Mouse (Mus musculus) kidney, postnatal 0 days (tissue): ENCODE results near the gene Gria4. TPM values are rescaled to one million over a fixed set of nuclear protein-coding genes. Genes with fewer than 3 reads are reported as not detected.
"Not testable (repeated sequence)": the region's sequence is repeated elsewhere in the genome, so short reads cannot be mapped to it uniquely, and the experiment has no call there.

ENCODE experiments used
- ATAC-seq: fragments of 200-750 bp; cut with Nextera tagmentation; replicated peaks from 2 replicates; pipeline ENCODE4 v1.8.0; 2017; ENCODE audit warnings: low read depth, moderate number of reproducible peaks, moderate TSS enrichment, moderate library complexity; ENCODE audit not compliant: low FRiP score
- DNase-seq: peaks from one replicate; pipeline ENCODE4 v3.0.0-alpha.2; 2016; ENCODE audit warnings: low spot score
- H3K27ac ChIP-seq: fragments of 300-500 bp; sonication (generic); 2 replicates; pipeline ENCODE4 v1.5.1; 2014; ENCODE audit warnings: mild to moderate bottlenecking
- H3K27me3 ChIP-seq: fragments of 300-500 bp; sonication (generic); 2 replicates; pipeline ENCODE4 v1.6.1; 2014; ENCODE audit warnings: low read length, mixed read lengths; ENCODE audit not compliant: insufficient read depth
- H3K36me3 ChIP-seq: fragments of 300-500 bp; sonication (generic); 2 replicates; pipeline ENCODE4 v1.6.1; 2014; ENCODE audit warnings: low read length, mixed read lengths; ENCODE audit not compliant: insufficient read depth
- H3K4me1 ChIP-seq: fragments of 300-500 bp; sonication (generic); replicated peaks from 2 replicates; pipeline ENCODE4 v1.6.1; 2014; ENCODE audit warnings: antibody characterized with exemption, low read length, mixed read lengths; ENCODE audit not compliant: insufficient read depth
- H3K4me2 ChIP-seq: fragments of 300-500 bp; sonication (generic); 2 replicates; pipeline ENCODE4 v1.6.1; 2014; ENCODE audit warnings: mild to moderate bottlenecking, low read length, moderate library complexity, mixed read lengths
- H3K4me3 ChIP-seq: fragments of 300-500 bp; sonication (generic); replicated peaks from 2 replicates; pipeline ENCODE4 v1.5.1; 2014; ENCODE audit warnings: low read depth, low read length
- H3K9ac ChIP-seq: fragments of 300-500 bp; sonication (generic); 2 replicates; pipeline ENCODE4 v1.6.1; 2014; ENCODE audit warnings: low read depth, low read length
- H3K9me3 ChIP-seq: fragments of 300-500 bp; sonication (generic); replicated peaks from 2 replicates; pipeline ENCODE4 v1.6.1; 2016; ENCODE audit warnings: low read length, inconsistent platforms, mixed read lengths
- CTCF ChIP-seq: IDR thresholded peaks from 2 replicates; pipeline ENCODE4 v1.5.1; 2016; ENCODE audit warnings: antibody characterized with exemption, low read depth, mild to moderate bottlenecking, moderate library complexity
- WGBS: fragments of 180-500 bp; shearing (Covaris S2); extraction: QIAGEN DNeasy Blood & Tissue Kit; methylation state at CpG from one replicate; pipeline ENCODE4 v1.1.7; 2014; 5-methylcytosine and 5-hydroxymethylcytosine counted together
- polyA plus RNA-seq: library from polyadenylated mRNA; unstranded; fragments of >200 nt; fragmentation: Nextera tagmentation; extraction: Ambion mirVana; gene quantifications from 2 replicates; pipeline ENCODE4 v1.2.1, GENCODE M21; 2015

Gene Gria4
- polyA plus RNA-seq = 6.3 and 6.4 TPM in 2 replicates

DNA sequence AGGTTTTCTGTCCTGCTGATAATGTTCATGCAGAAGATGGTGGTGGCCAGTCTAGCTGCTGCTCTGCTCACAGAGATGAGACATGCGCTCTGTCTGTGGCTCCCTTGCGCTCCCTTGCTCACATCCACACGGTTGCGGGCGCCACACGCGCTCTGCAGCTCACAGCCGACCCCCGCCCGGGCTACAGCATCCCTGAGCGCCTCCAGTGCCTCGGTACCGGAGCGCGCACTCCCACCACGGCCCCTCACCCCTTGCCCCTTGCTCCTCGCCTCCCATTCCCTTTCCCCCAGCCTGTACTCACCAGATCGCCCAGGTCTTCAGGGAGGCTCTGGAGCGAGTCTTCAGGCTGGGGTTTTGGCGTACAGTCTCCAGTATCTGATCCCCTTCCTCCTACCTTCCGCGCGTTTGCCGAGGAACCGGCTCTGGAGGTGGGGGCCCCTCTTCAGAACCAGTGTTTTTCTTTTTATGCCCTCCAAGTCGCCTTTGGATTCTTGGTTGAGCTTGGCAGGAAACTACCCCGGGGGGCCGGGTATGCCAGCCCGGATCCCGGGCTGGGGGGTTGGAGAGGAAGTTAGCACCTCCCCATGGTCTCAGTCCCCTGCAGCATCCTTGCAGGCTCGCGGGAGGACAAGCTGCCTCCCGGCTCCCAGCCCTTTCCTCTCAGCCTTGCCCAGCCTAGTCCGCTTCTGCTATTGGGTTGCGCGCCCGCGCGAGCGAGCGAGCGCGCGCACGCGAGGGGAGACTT is at the start of gene Gria4:
TSS of gene Gria4 (minus strand) at position 691 of the 745 bp plus-strand sequence.
- Histone ChIP-seq H3K4me3 (peak within 1 kb of the TSS; percentile 57), H3K36me3 (no peaks in the 10 kb centered on the region), H3K9ac (peak within 1 kb of the TSS; percentile 56), H3K27ac (peak within 1 kb of the TSS; percentile 67), H3K4me2 (peak within 1 kb of the TSS; percentile 86), H3K9me3 (no peaks in the 10 kb centered on the region), H3K4me1 (no peaks in the 10 kb centered on the region), H3K27me3 (no peaks in the 10 kb centered on the region)
- under 1% methylated on average over 46 of the region's 46 CpGs for WGBS
- ATAC-seq (peak; percentile 85), DNase-seq (peak; percentile 87)
- TF ChIP-seq CTCF = no peak

DNA sequence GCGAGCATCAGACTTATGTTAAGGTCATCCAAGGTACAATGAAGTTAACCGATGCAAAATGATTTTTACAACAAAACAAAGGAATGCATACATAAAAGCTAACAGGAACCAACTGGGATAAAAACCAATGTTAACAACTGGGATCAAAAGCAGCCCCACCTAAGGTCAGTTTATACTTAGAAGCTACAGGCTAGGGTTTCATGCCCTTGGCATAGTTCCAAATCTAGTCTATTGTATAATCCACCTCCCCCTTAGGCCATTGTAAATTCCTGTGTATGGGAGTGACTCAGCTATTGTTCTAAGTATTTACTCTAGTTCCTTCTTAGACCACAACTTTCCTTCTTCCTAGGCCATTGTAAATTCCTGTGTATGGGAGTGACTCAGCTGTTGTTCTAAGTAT is 14.9 kb upstream of the Gria4 start:
- not testable (repeated sequence) for DNase-seq, H3K27ac ChIP-seq, H3K4me2 ChIP-seq, H3K9me3 ChIP-seq, ATAC-seq, H3K36me3 ChIP-seq, H3K4me1 ChIP-seq, H3K27me3 ChIP-seq, H3K4me3 ChIP-seq, H3K9ac ChIP-seq
- WGBS = 65% methylated on average over 2 of the region's 2 CpGs

DNA sequence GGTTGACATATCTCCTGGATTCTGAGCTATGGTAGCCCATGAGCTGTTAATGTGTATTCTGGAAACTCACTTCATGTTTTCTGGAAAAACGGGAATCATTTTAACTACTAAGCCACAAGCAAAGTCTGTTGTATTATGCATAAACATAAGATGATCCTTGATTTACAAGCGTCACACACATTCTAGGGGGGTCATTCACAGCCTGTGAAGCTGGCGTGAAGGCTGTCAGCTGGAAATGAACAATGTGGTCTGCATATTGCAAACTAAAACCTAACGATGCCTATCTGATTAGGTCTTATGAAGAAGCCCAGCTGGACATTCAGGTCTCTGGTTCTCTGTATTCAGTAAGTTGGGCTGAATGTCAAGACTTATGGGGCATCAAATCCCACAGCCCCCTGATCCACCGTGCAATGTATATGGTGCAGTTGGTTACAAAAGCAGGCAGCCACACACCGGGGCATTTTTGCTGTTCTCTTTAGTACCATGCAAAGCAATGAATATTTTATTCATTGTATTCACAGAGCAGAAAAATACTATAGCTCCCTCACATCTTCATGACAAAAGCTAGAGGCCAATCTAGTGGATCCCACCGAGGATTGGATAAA is 7.2 kb upstream of the Gria4 start:
- no peaks in the 10 kb centered on the region for H3K27me3 ChIP-seq
- H3K4me1 ChIP-seq = no peaks in the 10 kb centered on the region
- no peaks in the 10 kb centered on the region for H3K9me3 ChIP-seq
- ATAC-seq = no peak
- 60% methylated on average over 7 of the region's 7 CpGs for WGBS
- H3K4me3 ChIP-seq = no peak overlapping the region
- no peak overlapping the region for H3K27ac ChIP-seq
- no peak for TF ChIP-seq CTCF
- no peak overlapping the region for H3K9ac ChIP-seq
- H3K36me3 ChIP-seq = no peaks in the 10 kb centered on the region
- no peak overlapping the region for H3K4me2 ChIP-seq
- DNase-seq = no peak

DNA sequence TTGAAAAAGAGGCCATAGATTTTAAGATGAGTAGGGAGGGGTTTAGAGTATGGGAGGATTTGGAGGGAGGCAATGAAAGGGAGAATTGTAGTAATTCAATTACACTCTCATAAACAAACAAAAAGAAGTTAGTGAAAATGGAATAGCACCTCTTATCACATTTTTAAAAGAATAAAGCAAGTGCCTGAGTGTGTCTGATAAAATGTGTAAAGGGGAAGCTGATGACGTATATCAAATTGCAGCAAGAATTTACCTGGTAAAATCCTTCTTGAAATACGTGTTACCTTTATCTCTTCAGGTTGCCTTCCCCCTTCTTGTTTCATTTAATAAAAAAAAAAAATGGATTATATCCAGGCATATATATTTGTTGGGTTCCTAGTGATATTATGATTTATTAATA is 1.4 kb upstream of the Gria4 start:
- ATAC-seq = no peak
- no peak for DNase-seq
- Histone ChIP-seq H3K9me3 (no peaks in the 10 kb centered on the region), H3K27ac (no peak overlapping the region), H3K4me1 (no peaks in the 10 kb centered on the region), H3K4me2 (no peak overlapping the region), H3K27me3 (no peaks in the 10 kb centered on the region), H3K36me3 (no peaks in the 10 kb centered on the region), H3K9ac (no peak overlapping the region), H3K4me3 (no peak overlapping the region)
- WGBS = 88% methylated on average over 2 of the region's 2 CpGs
- no peak for TF ChIP-seq CTCF

DNA sequence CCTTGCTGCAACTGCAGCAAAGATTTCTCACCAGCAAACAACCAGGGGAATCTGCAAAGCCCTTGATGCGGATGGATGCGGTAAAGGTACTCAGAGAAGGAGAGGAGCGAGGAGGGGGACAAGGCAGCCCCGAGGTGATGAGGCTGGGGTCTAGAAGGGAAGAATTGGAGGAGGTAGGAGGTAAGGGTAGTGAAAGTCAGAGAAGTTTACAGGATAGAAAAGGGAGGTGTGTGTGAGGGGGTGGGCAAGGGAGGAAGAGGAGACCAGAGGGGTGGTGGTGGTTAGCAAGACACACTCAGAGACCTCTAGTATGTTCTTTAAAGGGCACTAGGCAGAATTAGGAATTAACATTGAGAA is 233 bp upstream of the Gria4 start:
- Histone ChIP-seq H3K27ac (no peak overlapping the region), H3K4me3 (peak overlapping the region; percentile 57), H3K9ac (peak overlapping the region; percentile 45; the same call in 1 of the 2 replicates), H3K9me3 (no peaks in the 10 kb centered on the region), H3K4me2 (peak overlapping the region; percentile 86), H3K36me3 (no peaks in the 10 kb centered on the region), H3K4me1 (no peaks in the 10 kb centered on the region), H3K27me3 (no peaks in the 10 kb centered on the region)
- WGBS = 0% methylated on average over 4 of the region's 4 CpGs
- ATAC-seq (peak; percentile 17; the same call in 1 of the 2 replicates), DNase-seq (no peak)
- TF ChIP-seq CTCF = no peak

DNA sequence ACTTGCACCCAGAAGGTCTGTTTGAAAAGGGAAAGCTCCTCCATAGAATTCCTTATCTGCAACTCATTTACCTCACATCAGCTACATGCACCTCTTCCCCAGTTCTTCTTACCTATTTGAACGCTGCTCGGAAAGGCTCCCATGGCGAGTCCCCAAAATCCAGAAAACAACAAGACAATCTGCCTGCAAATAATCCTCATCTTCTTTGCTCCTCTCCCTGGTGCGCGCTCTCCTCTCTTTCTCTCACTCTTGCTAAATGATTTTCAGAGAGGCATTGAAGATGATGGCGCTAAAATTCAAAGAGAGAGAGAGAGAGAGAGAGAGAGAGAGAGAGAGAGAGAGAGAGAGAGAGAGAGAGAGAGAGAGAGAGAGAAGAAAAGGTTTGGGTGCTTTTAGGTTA is 959 bp downstream of the Gria4 start:
- Histone ChIP-seq H3K9ac (no peak overlapping the region), H3K4me1 (no peaks in the 10 kb centered on the region), H3K27ac (no peak overlapping the region), H3K36me3 (no peaks in the 10 kb centered on the region), H3K4me3 (peak overlapping the region; percentile 57), H3K4me2 (peak overlapping the region; percentile 86), H3K9me3 (no peaks in the 10 kb centered on the region), H3K27me3 (no peaks in the 10 kb centered on the region)
- DNase-seq = no peak
- no peak for ATAC-seq
- no peak for TF ChIP-seq CTCF
- 7% methylated on average over 6 of the region's 6 CpGs for whole genome bisulfite sequencing
